Mouse (Mus musculus): Measurements from ENCODE around the gene Ophn1.

GRCm38 (mm10) chrX:98803813-98804212 lies 87.0 kb downstream of the Ophn1 start:
- TF ChIP-seq CTCF (IDR thresholded peaks at IDR 0.05; ENCODE audit: borderline replicate concordance, insufficient read depth, low read depth, low read length) (no peak), POLR2A (IDR thresholded peaks at IDR 0.05; ENCODE audit: borderline replicate concordance, insufficient read depth, low read length) (no peak)
